Mouse (Mus musculus): Measurements from ENCODE around the gene Evi5. TPM values are rescaled to one million over a fixed set of nuclear protein-coding genes. Genes with fewer than 3 reads are reported as not detected.

Evi5 gene
- polyA plus RNA-seq, 1 experiment from 2014 or later: 85.2 TPM

GRCm38 (mm10) chr5:107793927-107794326, 81.0 kb downstream of the Evi5 start:
- H3K27me3 ChIP-seq: no peaks in the 10 kb centered on the region
- no peaks in the 10 kb centered on the region for H3K9me3 ChIP-seq
- no peaks in the 10 kb centered on the region; the same call in 1 of the 2 replicates for H3K4me1 ChIP-seq
- H3K4me2 ChIP-seq (replicated peaks): no peak overlapping the region
- 57% methylated on average over 2 of the region's 2 CpGs for WGBS
- no peak overlapping the region for H3K9ac ChIP-seq
- H3K36me3 ChIP-seq: peaks cover 15% of the 10 kb centered on the region; the same call in 1 of the 2 replicates
- no peak overlapping the region for H3K27ac ChIP-seq
- no peak for ATAC-seq (ENCODE audit: insufficient number of reproducible peaks, insufficient read depth, low FRiP score, low TSS enrichment)
- no peak overlapping the region for H3K4me3 ChIP-seq

DNA sequence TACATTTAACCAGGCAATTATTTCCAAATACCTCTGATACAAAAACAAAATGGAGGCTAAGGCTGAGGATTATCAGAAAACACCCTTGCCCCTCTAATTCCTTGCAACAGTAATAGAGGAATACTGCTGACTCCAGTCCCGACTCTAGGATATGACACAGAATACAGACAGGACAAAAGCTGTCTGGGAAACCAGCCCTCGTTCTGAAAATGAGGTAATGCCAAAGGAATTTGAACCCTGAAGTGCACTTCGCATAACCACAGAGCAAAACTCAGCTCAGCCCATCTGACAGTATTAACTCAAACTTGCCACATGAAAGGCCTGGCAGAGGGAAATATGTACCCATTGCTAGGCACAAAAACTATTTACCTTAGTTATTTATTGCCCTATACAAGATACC, 81.6 kb downstream of the Evi5 start:
- no peak overlapping the region for H3K27ac ChIP-seq
- H3K4me3 ChIP-seq: no peak overlapping the region
- WGBS: 23% methylated on average over 3 of the region's 3 CpGs
- H3K4me2 ChIP-seq (replicated peaks): no peak overlapping the region
- no peaks in the 10 kb centered on the region for H3K9me3 ChIP-seq
- no peaks in the 10 kb centered on the region; the same call in 1 of the 2 replicates for H3K4me1 ChIP-seq
- peaks cover 15% of the 10 kb centered on the region; the same call in 1 of the 2 replicates for H3K36me3 ChIP-seq
- ATAC-seq (ENCODE audit: insufficient number of reproducible peaks, insufficient read depth, low FRiP score, low TSS enrichment): no peak; the same call in 1 of the 2 replicates
- no peak overlapping the region for H3K9ac ChIP-seq
- no peaks in the 10 kb centered on the region for H3K27me3 ChIP-seq

DNA sequence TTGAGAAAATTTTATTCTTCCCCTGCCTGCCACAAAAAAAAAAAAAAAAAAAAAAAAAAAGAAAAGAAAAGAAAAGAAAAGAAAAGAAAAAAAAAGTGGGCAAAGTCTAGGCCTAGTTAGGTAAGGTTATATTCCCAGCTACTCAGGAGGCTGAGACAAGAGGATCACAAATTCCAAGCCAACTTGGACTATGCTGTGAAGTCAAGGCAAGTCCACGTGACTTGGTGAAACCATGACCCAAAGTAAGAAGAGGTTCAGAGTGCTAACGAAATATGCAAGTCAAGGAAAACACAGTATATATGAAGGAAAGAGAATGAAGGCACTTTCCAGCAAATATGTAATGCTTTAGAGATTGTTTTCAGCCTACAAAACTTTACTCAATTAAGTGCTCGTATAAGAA, 82.4 kb downstream of the Evi5 start:
- ATAC-seq (ENCODE audit: insufficient number of reproducible peaks, insufficient read depth, low FRiP score, low TSS enrichment): no peak
- WGBS: 92% methylated on average over 3 of the region's 3 CpGs

DNA sequence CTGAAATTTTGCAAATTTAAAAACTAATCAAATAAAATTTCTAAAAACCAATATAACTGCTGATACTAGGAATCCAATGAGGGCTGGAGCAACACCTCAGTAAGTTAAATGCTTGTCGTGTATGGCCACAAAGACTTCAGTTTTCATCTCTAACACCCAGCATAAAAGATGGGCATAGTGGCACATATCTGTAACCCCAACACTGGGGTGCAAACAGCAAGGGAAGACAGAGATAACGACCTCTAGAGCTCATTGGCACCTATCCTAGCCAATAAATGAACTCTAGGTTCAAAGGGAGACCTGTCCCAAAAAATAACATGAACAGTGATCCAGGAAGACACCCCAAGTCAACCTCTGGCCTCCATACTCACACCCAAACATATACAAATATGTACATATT, 82.9 kb downstream of the Evi5 start:
- no peak for ATAC-seq (ENCODE audit: insufficient number of reproducible peaks, insufficient read depth, low FRiP score, low TSS enrichment)
- no peak overlapping the region for H3K4me3 ChIP-seq
- no peaks in the 10 kb centered on the region for H3K9me3 ChIP-seq
- H3K4me2 ChIP-seq (replicated peaks): no peak overlapping the region
- no peak overlapping the region for H3K27ac ChIP-seq
- 84% methylated on average over 2 of the region's 2 CpGs for WGBS
- no peaks in the 10 kb centered on the region for H3K27me3 ChIP-seq
- H3K9ac ChIP-seq: no peak overlapping the region
- peaks cover 22% of the 10 kb centered on the region for H3K36me3 ChIP-seq
- H3K4me1 ChIP-seq: no peaks in the 10 kb centered on the region; the same call in 1 of the 2 replicates

More for the DNA sequence above, 82.4 kb downstream of the Evi5 start:
- no peak overlapping the region for H3K4me2 ChIP-seq (replicated peaks)
- no peaks in the 10 kb centered on the region for H3K9me3 ChIP-seq
- H3K9ac ChIP-seq: no peak overlapping the region
- no peaks in the 10 kb centered on the region; the same call in 1 of the 2 replicates for H3K4me1 ChIP-seq
- no peak overlapping the region for H3K4me3 ChIP-seq
- H3K27ac ChIP-seq: no peak overlapping the region
- H3K36me3 ChIP-seq: peaks cover 20% of the 10 kb centered on the region
- no peaks in the 10 kb centered on the region for H3K27me3 ChIP-seq

- no peak overlapping the region for H3K4me3 ChIP-seq
- H3K4me2 ChIP-seq (replicated peaks): no peak overlapping the region
- ATAC-seq (ENCODE audit: insufficient number of reproducible peaks, insufficient read depth, low FRiP score, low TSS enrichment): no peak
- 75% methylated on average over 5 of the region's 5 CpGs for WGBS
- no peak overlapping the region for H3K27ac ChIP-seq
- H3K4me1 ChIP-seq: no peaks in the 10 kb centered on the region; the same call in 1 of the 2 replicates
- no peak overlapping the region for H3K9ac ChIP-seq
- H3K36me3 ChIP-seq: peaks cover 18% of the 10 kb centered on the region; the same call in 1 of the 2 replicates
- H3K27me3 ChIP-seq: no peaks in the 10 kb centered on the region
- no peaks in the 10 kb centered on the region for H3K9me3 ChIP-seq
Measured at GRCm38 (mm10) chr5:107789492-107789891, 85.4 kb downstream of the Evi5 start.

GRCm38 (mm10) chr5:107787682-107788443, 87.0 kb downstream of the Evi5 start:
- WGBS: 89% methylated on average over 6 of the region's 7 CpGs
- Histone ChIP-seq H3K9ac (no peak overlapping the region), H3K9me3 (no peaks in the 10 kb centered on the region), H3K4me2 (replicated peaks) (no peak overlapping the region), H3K4me1 (no peaks in the 10 kb centered on the region), H3K27me3 (no peaks in the 10 kb centered on the region), H3K36me3 (peaks cover 18% of the 10 kb centered on the region; the same call in 1 of the 2 replicates), H3K4me3 (no peak overlapping the region), H3K27ac (no peak overlapping the region)
- ATAC-seq (ENCODE audit: insufficient number of reproducible peaks, insufficient read depth, low FRiP score, low TSS enrichment): no peak

GRCm38 (mm10) chr5:107782360-107782759, 92.5 kb downstream of the Evi5 start:
- Histone ChIP-seq H3K9ac (no peak overlapping the region), H3K9me3 (no peaks in the 10 kb centered on the region), H3K4me1 (no peaks in the 10 kb centered on the region), H3K36me3 (peaks cover 12% of the 10 kb centered on the region; the same call in 1 of the 2 replicates), H3K4me3 (no peak overlapping the region), H3K27me3 (no peaks in the 10 kb centered on the region), H3K4me2 (replicated peaks) (no peak overlapping the region), H3K27ac (no peak overlapping the region)
- WGBS: 90% methylated on average over 1 of the region's 1 CpGs
- no peak for ATAC-seq (ENCODE audit: insufficient number of reproducible peaks, insufficient read depth, low FRiP score, low TSS enrichment)

GRCm38 (mm10) chr5:107778763-107779162, 96.1 kb downstream of the Evi5 start:
- no peak overlapping the region for H3K4me2 ChIP-seq (replicated peaks)
- no peaks in the 10 kb centered on the region for H3K27me3 ChIP-seq
- H3K9me3 ChIP-seq: no peaks in the 10 kb centered on the region
- H3K4me3 ChIP-seq: no peak overlapping the region
- ATAC-seq (ENCODE audit: insufficient number of reproducible peaks, insufficient read depth, low FRiP score, low TSS enrichment): no peak
- no peak overlapping the region for H3K27ac ChIP-seq
- no peak overlapping the region for H3K9ac ChIP-seq
- no peaks in the 10 kb centered on the region for H3K4me1 ChIP-seq
- 91% methylated on average over 3 of the region's 3 CpGs for WGBS
- H3K36me3 ChIP-seq: 0 out of 2 replicates have a peak, but pooled peaks cover 4% of the 10 kb centered on the region

GRCm38 (mm10) chr5:107777545-107777830, 97.4 kb downstream of the Evi5 start:
- H3K27me3 ChIP-seq: no peaks in the 10 kb centered on the region
- no peaks in the 10 kb centered on the region for H3K4me1 ChIP-seq
- no peak overlapping the region for H3K4me2 ChIP-seq (replicated peaks)
- no peak overlapping the region for H3K27ac ChIP-seq
- ATAC-seq (ENCODE audit: insufficient number of reproducible peaks, insufficient read depth, low FRiP score, low TSS enrichment): no peak
- no peaks in the 10 kb centered on the region for H3K9me3 ChIP-seq
- no peak overlapping the region for H3K4me3 ChIP-seq
- 0 out of 2 replicates have a peak, but pooled peaks cover 4% of the 10 kb centered on the region for H3K36me3 ChIP-seq
- 96% methylated on average over 1 of the region's 1 CpGs for WGBS
- no peak overlapping the region for H3K9ac ChIP-seq

GRCm38 (mm10) chr5:107776777-107777544, 97.9 kb downstream of the Evi5 start:
- Histone ChIP-seq H3K9me3 (no peaks in the 10 kb centered on the region), H3K36me3 (0 out of 2 replicates have a peak, but pooled peaks cover 4% of the 10 kb centered on the region), H3K27ac (no peak overlapping the region), H3K4me1 (no peaks in the 10 kb centered on the region), H3K4me2 (replicated peaks) (no peak overlapping the region), H3K27me3 (no peaks in the 10 kb centered on the region), H3K4me3 (no peak overlapping the region), H3K9ac (no peak overlapping the region)
- WGBS: 84% methylated on average over 4 of the region's 4 CpGs
- ATAC-seq (ENCODE audit: insufficient number of reproducible peaks, insufficient read depth, low FRiP score, low TSS enrichment): no peak

DNA sequence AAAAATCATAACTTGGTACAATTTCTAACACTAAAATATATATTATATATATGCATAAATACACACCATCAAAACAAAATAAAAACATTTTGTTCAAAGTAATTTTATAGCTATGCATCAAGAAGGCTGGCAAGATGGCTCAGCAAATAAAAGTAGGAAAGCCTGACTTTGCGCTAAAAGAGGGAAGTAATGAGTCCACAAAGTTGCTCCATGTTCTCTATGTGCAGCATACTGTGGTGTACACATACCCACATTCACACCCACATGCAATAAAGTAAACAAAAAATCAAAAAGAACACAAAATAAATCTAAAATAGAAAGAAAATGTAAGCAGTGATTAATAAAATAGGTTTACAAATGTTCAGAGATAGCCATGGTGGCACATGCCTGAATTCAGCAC, 99.0 kb downstream of the Evi5 start:
- no peak overlapping the region for H3K4me2 ChIP-seq (replicated peaks)
- WGBS: 97% methylated on average over 1 of the region's 1 CpGs
- H3K9ac ChIP-seq: no peak overlapping the region
- no peaks in the 10 kb centered on the region for H3K27me3 ChIP-seq
- H3K4me1 ChIP-seq: no peaks in the 10 kb centered on the region
- H3K27ac ChIP-seq: no peak overlapping the region
- no peak for ATAC-seq (ENCODE audit: insufficient number of reproducible peaks, insufficient read depth, low FRiP score, low TSS enrichment)
- H3K4me3 ChIP-seq: no peak overlapping the region
- H3K9me3 ChIP-seq: no peaks in the 10 kb centered on the region
- no peaks in the 10 kb centered on the region for H3K36me3 ChIP-seq

DNA sequence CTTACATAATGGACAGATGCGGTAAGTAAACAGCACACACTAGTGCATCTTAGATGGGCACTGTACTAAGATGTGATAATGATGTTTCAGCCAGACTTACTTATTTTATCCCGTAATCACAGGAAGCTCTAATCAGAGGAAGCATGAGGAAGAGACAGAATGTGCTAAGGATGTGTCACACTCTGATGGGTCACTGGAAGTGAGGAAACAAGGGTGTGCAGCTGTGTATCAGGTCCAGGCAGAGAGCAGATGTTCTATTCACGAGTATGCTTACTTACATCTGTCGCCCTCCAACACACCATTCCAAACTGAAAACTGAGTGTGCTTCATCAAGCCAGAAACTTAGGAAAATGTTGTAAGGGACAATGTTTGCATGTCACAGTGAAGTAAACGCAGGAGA, 102.9 kb downstream of the Evi5 start:
- Histone ChIP-seq H3K27ac (no peak overlapping the region), H3K9me3 (peaks cover 6% of the 10 kb centered on the region; the same call in 1 of the 2 replicates), H3K4me2 (replicated peaks) (no peak overlapping the region), H3K36me3 (peaks cover 8% of the 10 kb centered on the region), H3K4me1 (no peaks in the 10 kb centered on the region), H3K27me3 (no peaks in the 10 kb centered on the region), H3K9ac (no peak overlapping the region), H3K4me3 (no peak overlapping the region)
- no peak for ATAC-seq (ENCODE audit: insufficient number of reproducible peaks, insufficient read depth, low FRiP score, low TSS enrichment)
- 89% methylated on average over 5 of the region's 5 CpGs for WGBS

Data from embryonic facial prominence, embryonic 12.5 days (tissue).